Mouse (Mus musculus) ovary, postnatal 36 days (tissue): ENCODE measurements around the gene Gm8453.
"Not testable (repeated sequence)": the region's sequence is repeated elsewhere in the genome, so short reads cannot be mapped to it uniquely, and the experiment has no call there.

Experiments
- DNase-seq: peaks from one replicate; pipeline ENCODE4 v3.0.0; 2022; ENCODE audit warnings: low spot score, mixed read lengths

The Gm8453 gene

DNA sequence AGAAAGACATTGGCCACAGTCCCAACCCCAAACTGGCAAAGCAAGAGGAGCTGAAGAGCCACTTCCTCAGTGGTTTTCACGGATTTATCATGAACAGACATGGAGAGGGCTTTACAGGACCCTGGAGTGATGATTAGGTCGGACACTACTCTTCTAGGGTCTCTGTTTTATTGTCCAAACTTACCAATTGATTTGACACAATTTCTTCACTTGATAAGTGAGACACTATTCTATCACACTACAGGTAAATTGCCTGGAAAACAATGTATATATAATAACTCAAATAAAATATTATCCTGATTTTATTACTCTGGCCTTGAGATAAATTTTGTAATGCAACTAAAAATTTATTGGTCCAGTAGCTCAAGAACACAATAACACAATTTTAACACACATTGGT, at the start of gene Gm8453:
Gm8453 (minus strand) TSS at position 101 of the 400 bp plus-strand sequence.
- DNase-seq, result not testable (repeated sequence)

DNA sequence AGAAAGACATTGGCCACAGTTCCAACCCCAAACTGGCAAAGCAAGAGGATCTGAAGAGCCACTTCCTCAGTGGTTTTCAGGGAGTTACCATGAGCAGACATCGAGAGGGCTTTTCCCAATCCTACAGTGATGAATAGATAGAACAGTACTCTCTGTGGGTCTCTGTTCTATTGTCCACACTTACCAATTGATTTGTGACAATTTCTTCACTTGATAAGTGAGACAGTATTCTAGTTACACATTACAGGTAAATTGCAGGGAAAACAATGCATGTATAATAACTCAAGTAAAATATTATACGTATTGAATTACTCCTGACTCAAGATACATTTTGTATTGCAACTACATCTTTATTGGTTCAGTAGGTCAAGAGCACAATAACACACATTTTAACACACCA, 28.1 kb downstream of the Gm8453 start, which contains the start of gene Gm8653:
Gm8653 (minus strand) TSS at position 101 of the 400 bp plus-strand sequence.
- DNase-seq, result not testable (repeated sequence)

GRCm38 (mm10) chr7:22189077-22189476, 40.2 kb downstream of the Gm8453 start, which contains the start of gene Vmn1r143:
TSS of gene Vmn1r143 (plus strand) at chr7:22189377.
- not testable (repeated sequence) for DNase-seq
